Mouse (Mus musculus) heart, postnatal 4 days (tissue): ENCODE data around the gene 4931428F04Rik. TPM values are rescaled to one million over a fixed set of nuclear protein-coding genes. Genes with fewer than 3 reads are reported as not detected.
"Not testable (repeated sequence)": the region's sequence is repeated elsewhere in the genome, so short reads cannot be mapped to it uniquely, and the experiment has no call there.

Experiments
- DNase-seq: peaks from one replicate; pipeline ENCODE4 v3.0.0; 2021
- total RNA-seq, 2 experiments: library from RNA; stranded (reverse); gene quantifications; 2 replicates each; pipeline ENCODE4 v1.2.3; 2021

Gene 4931428F04Rik
- total RNA-seq, 2 experiments from 2014 or later = 6.0 to 7.5 TPM

DNA sequence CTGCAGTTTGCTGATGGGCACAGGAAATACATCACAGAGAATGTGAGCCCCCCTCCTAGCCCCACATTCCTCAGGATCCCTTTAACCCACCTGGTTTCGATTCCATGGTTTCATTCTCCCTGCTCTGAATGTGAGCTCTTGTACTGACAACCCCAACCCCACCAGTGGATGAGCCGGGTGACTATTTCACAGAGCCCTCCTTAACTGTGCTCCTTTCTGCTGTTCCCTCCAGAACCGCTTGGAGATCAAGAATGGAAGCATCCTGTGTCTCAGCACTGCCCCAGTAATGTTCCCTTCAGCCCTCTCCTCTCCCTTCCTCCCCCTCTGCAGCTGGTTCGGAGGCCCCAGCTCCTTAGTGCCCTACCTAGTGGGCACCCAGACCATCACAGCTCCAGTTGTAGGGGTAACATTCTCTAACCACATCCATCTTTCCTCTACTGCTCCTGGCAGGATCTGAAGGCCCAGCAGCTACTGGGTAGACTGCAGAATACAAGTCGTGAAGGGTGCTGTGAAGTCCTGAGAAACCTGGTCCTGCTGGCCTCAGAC, 16.6 kb upstream of the 4931428F04Rik start:
- peak; percentile 14 for DNase-seq

DNA sequence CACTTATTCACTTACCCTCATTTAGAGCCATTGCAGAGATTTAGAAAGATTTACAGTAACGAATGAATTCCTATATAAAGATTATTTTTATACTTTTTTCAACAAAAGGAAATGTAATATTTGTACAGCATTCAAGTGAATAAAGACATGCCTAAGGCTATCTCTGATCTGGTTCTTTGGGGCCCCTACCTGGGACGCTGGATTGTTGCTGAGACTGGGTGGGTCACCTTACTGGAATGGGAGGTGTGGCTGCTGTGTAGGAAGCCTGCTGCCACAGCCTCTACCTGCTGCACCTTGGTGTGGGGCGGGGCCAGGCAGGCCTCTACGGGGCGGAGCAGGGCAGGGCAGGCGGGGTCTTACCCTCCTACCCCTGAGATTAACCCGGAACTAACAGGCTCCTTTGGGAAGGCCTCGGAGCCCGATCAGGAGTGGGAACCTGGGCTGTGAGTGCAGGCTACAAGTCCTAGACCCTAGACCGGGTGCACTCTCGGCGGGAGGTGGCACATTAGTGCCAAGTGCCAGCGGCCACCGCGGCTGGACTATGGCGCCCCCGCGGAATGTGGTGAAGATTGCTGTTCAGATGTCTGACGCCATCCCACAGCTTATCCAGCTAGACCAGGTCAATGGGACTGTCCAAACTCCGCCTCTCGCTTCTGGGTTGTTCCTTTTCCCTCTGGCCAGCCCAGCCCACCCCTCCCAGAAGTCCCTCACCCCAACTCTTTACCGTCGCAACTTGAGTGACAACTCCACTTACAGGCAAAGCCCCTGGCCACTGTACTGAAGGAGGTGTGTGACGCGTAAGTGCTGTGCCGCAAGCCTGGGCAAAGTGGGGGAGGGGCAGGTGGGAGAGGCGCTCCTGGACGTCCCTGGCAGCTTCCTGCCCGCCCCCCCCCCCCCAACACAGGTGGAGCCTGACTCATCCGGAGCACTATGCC, 15.8 kb upstream of the 4931428F04Rik start, which contains the start of gene Elmo3:
Gene Elmo3 (plus strand): TSS at position 391 of the 935 bp plus-strand sequence.
- DNase-seq = peak; percentile 70

DNA sequence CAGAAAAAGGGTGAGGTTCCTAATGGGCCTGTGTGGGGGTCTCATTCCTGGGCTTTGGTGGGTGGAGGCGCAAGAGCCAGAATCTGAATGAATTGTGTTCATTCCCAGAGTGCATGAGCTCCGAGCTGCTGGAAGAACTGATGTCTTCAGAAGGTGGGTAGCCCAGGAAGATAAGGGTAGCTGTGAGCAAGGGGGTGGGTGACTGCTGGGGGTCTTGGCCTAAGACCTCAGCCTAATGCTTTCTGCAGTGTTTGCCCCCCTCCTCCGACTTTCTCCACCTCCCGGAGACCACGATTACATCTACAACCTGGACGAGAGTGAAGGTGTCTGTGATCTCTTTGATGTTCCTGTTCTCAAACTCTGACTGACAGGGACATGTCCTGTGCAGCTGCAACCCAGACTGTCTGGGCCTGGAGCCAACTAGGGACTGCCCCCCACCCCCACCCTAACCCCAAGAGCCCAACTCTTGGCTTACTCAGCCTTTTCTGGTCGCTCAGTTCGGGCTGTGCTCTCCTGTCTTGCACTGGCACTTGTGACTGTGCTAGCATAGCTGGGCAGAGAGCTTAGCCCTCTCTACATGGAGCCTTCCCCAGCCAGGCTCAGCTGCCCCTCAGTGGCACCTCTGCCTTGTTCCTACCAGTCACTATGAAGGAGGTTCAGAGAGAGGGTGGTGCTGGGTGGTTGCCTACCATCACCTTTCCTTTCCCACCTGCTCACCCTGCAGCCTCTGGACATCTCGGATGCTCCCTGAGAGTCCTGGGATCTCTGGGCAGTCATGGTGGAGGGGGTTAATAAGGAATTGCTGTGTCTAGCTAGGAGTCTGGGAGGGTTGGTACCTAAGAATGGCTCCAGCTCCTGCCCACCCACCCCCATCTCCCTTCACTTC, 14.9 kb upstream of the 4931428F04Rik start:
- DNase-seq = peak; percentile 10

DNA sequence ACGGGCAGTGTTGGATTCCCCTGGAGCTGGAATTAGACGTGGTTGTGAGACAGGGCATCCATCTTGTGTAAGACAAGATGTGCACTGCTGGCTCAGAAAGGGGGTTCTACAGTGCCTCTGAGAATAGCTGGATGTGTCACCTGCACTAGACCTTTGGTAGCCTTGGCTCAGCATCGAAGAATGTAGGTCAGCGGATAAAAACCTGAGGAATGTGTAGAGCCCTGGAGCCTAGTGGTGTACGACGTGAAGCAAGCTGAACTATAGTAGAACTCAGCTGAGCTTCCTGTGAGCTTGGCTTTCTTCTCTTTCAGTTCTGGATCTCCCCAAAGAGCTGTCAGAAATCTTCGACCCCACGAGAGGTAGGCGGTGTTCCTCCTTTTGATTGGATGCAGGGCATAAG, 14.2 kb upstream of the 4931428F04Rik start:
- no peak for DNase-seq

DNA sequence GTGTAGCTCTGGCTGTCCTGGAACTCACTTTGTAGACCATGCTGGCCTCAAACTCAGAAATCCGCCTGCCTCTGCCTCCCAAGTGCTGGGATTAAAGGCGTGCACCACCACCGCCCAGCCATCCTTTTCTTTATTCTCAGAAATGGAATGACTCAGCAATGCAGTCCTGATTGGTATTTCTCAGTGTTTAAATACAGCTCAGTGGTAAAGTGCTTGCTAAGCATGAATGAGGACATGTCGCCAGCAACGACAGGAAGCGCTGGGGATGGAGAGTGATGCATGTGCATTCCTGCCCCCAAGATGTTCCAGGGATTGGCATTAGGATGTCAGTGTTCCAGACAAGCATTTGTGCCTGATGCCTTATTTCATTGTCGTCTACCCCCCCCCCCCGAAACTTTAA, 13.7 kb upstream of the 4931428F04Rik start:
- no peak for DNase-seq

DNA sequence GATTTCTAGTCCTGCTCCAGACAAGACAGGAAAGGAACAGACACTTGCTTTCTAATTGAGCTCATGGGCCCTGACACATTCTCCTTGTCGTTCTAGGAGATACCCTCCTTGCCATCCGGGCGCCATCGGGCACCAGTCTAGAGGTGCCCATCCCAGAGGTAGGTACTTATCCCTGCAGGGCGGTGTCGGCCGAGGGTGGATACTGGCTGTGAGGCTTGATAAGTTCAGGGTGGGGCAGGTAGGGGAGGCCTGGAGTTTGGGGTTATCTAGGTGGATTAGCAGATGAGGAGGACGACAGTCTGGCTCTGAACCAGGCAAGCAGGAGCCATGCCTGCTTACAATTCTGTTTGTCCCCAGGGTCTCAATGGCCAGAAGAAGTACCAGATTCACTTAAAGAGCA, 10.3 kb upstream of the 4931428F04Rik start:
- no peak for DNase-seq

DNA sequence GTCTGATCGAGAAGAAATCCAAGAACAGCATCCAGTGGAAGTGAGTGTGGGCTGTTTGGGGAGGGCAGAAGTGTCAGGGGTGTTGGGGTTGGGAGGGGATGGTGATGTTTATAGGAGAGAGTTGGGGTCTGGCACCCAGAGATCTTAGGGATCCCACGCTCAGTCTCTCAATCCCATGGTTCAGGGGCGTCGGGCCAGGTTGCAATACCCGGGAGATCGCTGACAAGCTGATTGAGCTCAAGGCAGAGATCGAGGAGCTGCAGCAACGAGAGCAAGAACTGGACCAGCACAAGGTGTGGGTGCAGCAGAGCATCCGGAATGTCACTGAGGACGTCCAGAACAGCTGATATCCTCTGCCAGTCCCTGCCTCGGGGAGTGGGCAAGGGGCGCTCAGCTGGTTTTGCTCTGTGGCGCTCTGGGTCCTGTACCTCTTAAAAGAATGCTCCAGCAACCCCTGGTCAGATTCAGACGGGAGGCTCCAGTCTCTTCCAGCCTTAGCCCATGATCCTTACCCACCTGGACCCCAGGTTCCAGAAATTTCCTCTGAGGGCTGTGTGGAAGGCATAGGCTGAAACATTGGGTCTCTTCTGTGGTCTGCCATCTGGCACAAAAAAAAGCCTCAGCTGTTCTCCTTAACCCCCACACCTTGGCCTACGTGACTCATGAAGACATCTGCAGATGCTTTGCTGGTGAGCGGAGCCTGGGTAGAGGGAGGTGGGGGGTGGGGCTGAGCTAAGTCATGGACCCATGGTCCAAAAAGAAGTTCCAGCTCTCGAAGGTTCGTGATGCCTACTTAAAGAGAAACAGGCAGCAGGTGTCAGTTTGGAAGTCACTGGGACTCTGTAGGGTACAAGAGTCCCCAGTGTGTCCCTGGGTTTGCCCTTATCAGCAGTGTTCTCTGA, 8.9 kb upstream of the 4931428F04Rik start:
- no peak for DNase-seq

DNA sequence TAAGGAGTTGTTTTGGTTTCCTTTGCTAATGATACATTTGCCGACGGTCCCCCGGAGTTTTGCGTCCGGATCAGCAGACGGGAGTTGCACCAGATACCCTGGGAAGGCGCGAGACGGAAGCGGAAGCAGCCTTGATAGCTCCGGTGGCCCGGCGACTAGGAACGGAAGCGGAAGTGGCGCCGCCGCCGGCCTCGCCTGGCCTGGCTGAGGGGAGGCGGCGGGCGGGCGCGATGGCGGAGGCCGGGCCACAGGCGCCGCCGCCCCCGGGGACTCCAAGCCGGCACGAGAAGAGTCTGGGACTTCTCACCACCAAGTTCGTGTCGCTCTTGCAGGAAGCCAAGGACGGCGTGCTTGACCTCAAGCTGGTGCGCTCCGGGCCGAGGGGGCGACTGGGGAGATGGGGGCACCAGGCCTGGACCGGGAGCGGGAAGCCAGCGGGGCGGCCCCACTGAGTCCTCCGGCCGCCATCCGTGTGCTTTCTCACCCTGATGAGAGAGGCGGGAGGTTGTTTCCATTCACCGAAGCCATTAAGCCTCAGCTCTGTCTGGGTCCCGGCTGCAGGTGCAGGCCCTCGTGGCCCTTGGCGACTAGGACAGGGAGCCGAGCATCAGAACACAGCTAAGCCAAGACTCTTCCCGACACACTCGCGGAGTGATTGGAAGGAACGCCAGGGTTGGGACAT, 8.0 kb upstream of the 4931428F04Rik start, which contains the start of gene E2f4:
Gene E2f4 (plus strand): TSS at position 153 of the 682 bp plus-strand sequence.
- peak; percentile 94 for DNase-seq

DNA sequence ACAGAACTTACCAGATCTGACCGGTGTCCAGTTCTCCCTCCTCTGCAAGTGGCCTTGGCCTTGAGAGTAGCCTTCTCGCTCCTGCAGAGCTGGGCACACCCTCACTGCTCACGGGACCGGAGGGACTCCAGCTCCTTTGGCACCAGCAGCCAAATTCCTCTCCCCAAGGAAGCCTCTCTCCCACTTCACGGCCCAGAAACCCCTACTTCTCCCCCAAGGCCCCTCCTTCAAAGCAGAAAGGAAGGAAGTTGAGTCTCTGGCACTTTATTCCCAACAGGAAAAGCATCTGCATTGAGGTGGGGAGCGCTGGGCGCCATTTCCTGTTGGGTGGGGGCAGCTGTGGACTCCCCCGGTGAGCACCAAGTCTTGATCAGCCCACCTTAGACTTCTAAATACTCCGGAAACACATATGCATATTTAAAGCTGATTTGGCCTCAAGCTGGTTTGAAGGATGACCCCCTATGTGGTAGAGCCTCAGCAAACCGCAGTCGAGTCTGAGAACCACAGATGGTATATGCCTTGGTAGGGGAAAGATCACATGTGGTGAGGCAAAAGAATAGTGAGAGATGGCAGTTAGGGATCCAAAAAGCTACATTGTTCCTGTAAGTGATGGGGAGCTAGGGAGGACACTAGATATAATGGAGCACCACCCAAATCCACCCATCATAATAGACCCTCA, 6.4 kb upstream of the 4931428F04Rik start, which contains the start of gene Exoc3l:
Gene Exoc3l (minus strand): TSS at position 207 of the 679 bp plus-strand sequence.
- DNase-seq = no peak

DNA sequence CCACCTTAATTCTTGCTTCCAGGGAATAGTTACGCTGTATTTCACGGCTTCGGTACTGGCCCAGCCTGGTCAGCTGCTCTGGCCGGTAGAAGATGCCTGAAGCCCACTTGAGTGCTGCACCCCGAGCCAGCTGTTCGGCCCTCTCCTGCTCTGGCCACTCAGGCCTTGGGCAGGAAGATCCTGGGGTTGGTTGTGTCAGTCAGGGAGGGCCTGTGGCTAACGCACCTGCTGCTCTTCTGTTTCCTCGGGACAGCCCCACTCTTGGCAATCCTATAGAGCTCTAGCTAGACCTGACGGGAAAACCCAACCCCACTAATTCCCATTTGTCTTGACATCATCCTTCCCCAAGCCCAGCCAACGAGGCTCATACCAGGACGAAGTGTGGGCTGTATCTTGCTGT, 5.6 kb upstream of the 4931428F04Rik start:
- no peak for DNase-seq

DNA sequence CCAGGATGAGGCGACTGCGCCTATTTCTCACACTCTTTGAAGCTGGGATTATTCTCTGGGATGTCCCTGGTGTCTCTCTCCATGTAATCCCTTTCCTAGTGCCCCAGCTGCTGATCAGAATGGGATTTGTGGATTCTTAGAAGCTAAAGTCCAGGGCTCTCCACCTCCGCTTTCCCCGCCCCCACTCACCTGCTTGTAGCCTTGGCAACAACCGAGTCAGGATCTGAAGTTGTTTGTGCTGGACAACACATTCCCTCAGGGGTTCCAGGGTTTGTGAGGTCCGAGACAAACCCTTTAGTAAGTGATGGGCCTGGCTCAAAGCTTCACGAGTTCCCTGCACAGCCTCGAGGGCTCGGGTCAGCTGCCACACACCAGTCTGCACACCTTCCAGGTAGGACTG, 5.1 kb upstream of the 4931428F04Rik start:
- DNase-seq = no peak

DNA sequence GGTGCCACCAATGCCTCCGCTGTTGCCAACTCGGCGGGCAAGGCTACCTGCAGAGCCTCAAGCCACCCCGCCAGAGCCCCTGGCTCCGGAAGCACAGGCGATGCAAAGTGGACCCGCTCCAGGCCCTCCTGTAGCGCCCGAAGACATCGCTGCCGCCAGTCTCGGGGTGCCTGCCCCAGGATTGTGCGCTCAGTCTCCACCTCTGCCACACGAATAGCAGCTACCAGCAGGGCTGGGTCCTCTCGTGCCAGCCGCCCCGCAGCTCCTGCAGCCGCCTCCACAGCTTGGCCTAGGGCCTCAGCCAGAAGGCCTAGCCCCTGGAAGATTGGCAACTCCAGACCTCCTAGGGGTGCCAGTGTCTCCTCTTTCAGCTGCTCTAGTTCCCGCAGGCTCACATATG, 3.7 kb upstream of the 4931428F04Rik start:
- no peak for DNase-seq

DNA sequence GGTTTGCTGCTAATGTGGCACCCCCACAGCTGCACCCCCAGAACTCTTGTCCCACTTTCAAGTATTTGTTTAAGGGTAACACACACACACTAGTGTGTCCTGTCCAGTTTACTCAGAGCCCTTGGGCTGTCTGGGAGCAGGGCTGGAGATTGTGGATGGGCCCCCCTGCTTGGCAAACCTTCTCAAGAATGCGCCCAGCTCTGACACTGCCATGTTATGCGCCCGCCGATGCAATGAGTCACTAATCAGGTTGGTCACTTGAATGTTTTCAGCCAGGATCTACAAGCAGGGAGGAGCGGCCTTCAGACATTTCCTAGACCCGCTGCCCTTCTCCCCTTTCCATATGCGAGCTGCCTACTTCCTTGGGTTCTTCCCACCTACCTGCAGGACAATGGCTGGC, 2.8 kb upstream of the 4931428F04Rik start:
- DNase-seq = no peak

DNA sequence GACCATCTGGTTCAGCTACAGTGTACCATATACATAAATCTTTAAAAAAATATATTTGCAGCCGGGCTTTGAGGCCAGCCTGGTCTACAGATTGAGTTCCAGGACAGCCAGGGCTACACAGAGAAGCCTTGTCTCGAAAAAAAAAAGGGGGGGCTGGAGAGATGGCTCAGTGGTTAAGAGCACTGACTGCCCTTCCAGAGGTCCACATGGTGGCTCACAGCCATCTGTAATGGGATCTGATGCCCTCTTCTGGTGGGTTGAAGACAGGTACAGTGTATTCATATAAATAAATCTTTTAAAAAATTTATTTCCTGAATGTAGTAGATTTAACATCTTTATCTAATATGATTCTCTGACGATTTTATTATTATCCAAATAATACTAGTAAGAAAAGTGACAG, 2.1 kb upstream of the 4931428F04Rik start:
- DNase-seq = not testable (repeated sequence)

DNA sequence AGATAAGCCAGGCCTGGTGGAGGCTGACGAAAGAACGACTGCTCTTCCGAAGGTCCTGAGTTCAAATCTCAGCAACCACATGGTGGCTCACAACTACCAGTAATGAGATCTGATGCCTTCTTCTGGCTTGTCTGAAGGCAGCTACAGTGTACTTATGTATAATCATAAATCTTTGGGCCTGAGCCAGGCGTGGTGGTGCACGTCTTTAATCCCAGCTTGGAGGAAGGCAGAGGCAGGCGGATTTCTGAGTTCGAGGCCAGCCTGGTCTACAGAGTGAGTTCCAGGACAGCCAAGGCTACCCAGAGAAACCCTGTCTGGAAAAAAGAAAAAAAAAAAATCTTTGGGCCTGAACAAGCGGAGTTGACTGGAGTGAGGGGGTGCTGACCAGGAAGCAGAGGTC, 1.7 kb upstream of the 4931428F04Rik start:
- not testable (repeated sequence) for DNase-seq

DNA sequence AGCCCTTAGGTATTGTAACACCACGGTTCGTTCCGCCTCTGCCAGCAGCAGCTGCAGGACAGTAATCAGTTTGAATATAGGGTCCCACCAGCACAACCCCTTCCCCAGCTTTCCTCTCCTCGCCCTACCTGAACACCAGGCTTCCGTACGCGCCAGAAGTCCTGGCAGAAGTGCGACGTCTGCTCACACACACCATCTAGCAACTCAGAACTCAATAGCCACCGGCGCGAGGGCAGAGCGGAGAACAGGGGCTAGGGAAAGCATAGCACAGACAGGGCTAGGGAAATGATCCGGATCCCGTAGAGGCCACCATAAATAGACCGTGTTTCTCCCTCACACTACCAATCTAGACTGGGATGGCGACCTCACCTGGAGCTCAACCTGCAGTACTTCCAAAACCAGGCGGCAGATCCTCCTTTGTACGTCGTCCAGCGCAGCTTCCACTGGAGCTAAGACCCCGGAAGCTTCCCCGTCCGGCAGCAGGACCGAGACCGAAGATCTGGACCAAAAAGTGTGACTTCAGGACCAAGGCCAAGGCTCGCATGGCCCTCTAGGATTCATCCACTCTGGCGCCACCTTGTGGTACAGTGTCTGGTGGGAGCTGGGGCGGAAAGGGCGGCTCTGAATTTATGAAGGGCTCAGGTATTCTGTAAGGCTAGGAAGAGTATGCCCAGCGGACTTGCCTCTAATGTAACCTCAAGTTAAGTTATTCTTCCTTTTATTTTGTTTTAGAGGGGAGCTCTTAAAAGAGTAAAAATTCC, 1.1 kb upstream of the 4931428F04Rik start:
- DNase-seq = peak; percentile 97

DNA sequence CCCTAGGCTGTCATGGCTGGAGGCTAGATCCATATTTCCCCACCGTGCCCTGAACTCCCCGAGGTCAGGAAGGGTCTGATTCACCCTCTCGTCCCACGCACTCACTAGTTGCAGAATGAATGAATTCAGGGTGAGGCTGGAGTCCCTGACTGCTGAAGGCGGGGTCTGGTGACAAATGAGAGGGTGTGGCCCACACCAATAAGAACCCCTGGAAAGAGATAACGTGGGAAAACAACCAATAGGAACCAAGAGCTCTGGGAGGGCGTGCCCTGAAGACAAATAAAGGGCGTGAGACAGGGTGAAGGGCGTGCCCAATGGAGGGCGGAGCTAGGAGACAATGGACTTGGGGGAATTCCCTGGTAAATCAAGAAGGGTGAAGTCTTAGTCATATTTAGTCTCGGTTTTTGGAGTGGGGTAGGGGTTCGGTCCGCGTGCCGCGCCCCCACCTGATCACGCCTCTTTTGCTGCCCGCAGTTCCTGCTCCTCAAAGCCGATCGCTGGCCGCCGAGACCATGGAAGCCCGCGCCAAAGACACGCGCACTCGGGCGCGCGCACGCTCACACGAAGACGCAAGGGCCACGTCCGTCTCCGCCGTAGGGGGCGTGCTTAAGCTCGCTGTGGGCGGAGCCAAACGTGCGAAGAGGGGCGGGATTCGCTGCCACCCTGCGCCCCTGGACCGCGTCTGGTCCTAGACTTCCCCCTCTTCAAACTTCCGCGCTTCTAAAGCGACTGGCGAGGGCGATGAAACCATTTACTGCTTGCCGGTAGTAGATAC, 519 bp downstream of the 4931428F04Rik start:
- DNase-seq = peak; percentile 94

DNA sequence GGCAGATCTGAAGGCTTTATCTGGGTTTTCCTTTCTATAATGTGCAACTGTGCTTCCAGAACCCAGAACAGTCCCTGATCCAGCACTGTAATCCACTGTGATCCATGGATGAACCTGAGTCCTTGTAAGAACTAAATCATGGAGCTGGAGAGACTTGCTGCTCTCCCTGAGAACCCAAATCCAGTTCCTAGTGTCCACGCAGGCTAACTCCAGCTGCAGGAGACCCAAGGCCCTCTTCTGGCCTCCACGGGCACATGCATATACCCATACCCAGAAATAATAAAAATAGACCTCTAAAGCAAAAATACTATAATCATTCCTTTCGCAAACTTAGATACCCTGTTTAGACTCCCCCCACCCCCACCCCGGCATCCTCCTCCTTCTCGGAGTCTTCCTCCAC, 1.4 kb downstream of the 4931428F04Rik start:
- DNase-seq = no peak

DNA sequence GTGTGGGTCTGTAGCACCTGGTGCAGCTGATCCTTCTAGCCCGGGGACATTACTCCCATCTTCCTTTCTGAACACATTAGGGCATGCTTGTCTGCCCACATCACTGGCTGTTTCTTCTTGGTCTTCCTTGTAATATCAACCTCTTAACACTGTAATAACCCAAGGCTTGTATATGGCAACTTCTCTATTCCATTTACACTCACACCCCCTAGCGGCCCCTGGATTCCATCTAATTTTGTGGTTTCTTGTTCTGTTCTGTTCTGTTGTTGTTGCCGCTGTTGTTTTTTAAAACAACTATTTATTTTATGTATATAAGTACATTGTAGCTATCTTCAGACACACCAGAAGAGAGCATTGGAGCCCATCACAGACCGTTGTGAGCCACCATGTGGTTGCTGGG, 2.8 kb downstream of the 4931428F04Rik start:
- no peak for DNase-seq
